8 mouse cellular contexts compared by ENCODE assay signal in genomic region chr9:111056798-111057543, GRCm38 (mm10). TPM values are rescaled to one million over a fixed set of nuclear protein-coding genes. Genes with fewer than 3 reads are reported as not detected.
DNase-seq lines count a peak whose midpoint lies in the region.

Ccrl2 (minus strand) TSS chr9:111057519.

- H3K36me3 ChIP-seq in embryonic facial prominence, embryonic 10.5 days (replicated peaks), result no peaks in the 10 kb centered on the region
- H3K36me3 ChIP-seq in heart, embryonic 10.5 days, result no peaks in the 10 kb centered on the region

- DNase-seq in ovary, postnatal 36 days (ENCODE audit: low spot score), result peak; percentile 22
- DNase-seq in ovary, adult 18-20 months (ENCODE audit: low spot score), result no peak
- DNase-seq in embryonic facial prominence, embryonic 10.5 days (ENCODE audit: low spot score), result peak; percentile 42
- DNase-seq in heart, embryonic 10.5 days (ENCODE audit: low spot score), result peak; percentile 93
- DNase-seq in kidney, adult 9 months, result peak; percentile 47
- DNase-seq in lung, postnatal 10 days, result peak; percentile 83
- peak; percentile 59 for DNase-seq in skeletal muscle tissue, adult 2 months (ENCODE audit: low read depth, low spot score)
- DNase-seq in cerebellum, adult 18-20 months, result no peak

- H3K4me1 ChIP-seq in embryonic facial prominence, embryonic 10.5 days, result peaks cover 35% of the 10 kb centered on the region
- H3K4me1 ChIP-seq in heart, embryonic 10.5 days, result peaks cover 41% of the 10 kb centered on the region

- H3K9me3 ChIP-seq in embryonic facial prominence, embryonic 10.5 days, result no peaks in the 10 kb centered on the region
- no peaks in the 10 kb centered on the region for H3K9me3 ChIP-seq in heart, embryonic 10.5 days

- no peaks in the 10 kb centered on the region for H3K27me3 ChIP-seq in embryonic facial prominence, embryonic 10.5 days (replicated peaks; ENCODE audit: low read depth, poor library complexity, severe bottlenecking)
- H3K27me3 ChIP-seq in heart, embryonic 10.5 days (ENCODE audit: insufficient read depth, poor library complexity, severe bottlenecking), result no peaks in the 10 kb centered on the region

- peak within 1 kb of the TSS; percentile 63 for H3K27ac ChIP-seq in embryonic facial prominence, embryonic 10.5 days (replicated peaks)
- peak within 1 kb of the TSS; percentile 85 for H3K27ac ChIP-seq in heart, embryonic 10.5 days

- peak within 1 kb of the TSS; percentile 47 for H3K4me3 ChIP-seq in embryonic facial prominence, embryonic 10.5 days
- H3K4me3 ChIP-seq in heart, embryonic 10.5 days, result peak within 1 kb of the TSS; percentile 60

- 34% methylated on average over 17 of the region's 17 CpGs for WGBS in embryonic facial prominence, embryonic 10.5 days
- 7% methylated on average over 17 of the region's 17 CpGs for WGBS in heart, embryonic 10.5 days

RNA-seq across cellular contexts. Expression of gene Ccrl2, which starts in this region (rescaled TPM):
- 0.35 and 0.98 TPM in 2 replicates for polyA plus RNA-seq in embryonic facial prominence, embryonic 10.5 days (2016; fragmentation: Nextera tagmentation; extraction: Ambion mirVana)
- 2.6 and 3.0 TPM in 2 replicates for polyA plus RNA-seq in heart, embryonic 10.5 days (2016; fragmentation: Nextera tagmentation; extraction: Ambion mirVana)

Comparison
In these comparisons a context has a peak if more than half of its experiments do, and no peak if none do; other contexts are left out.
1. DNase-seq: peak in ovary, postnatal 36 days (single experiment), heart, embryonic 10.5 days (single experiment), kidney, adult 9 months (single experiment), lung, postnatal 10 days (single experiment) and skeletal muscle tissue, adult 2 months (single experiment); none in ovary, adult 18-20 months (single experiment) and cerebellum, adult 18-20 months (0 of 2).
2. Peak in DNase-seq, H3K4me3 ChIP-seq and H3K27ac ChIP-seq in embryonic facial prominence, embryonic 10.5 days; RNA of the gene not detected or under 1 TPM.